Mouse (Mus musculus): Measurements from ENCODE around the gene Col12a1. TPM values are rescaled to one million over a fixed set of nuclear protein-coding genes. Genes with fewer than 3 reads are reported as not detected.

The Col12a1 gene
- polyA plus RNA-seq, 1 experiment = 15.3 TPM

GRCm38 (mm10) chr9:79599395-79600236 lies 119.0 kb downstream of the Col12a1 start:
- Histone ChIP-seq H3K4me3 (ENCODE audit: insufficient read depth, poor library complexity, severe bottlenecking) (no peak overlapping the region), H3K36me3 (ENCODE audit: control insufficient read depth, insufficient read depth) (peaks cover 5% of the 10 kb centered on the region), H3K27me3 (ENCODE audit: control insufficient read depth, insufficient read depth, insufficient read length) (no peaks in the 10 kb centered on the region), H3K79me2 (ENCODE audit: control insufficient read depth, insufficient read depth) (no peaks in the 10 kb centered on the region), H3ac (ENCODE audit: control insufficient read depth, insufficient read length, low read depth) (no peak overlapping the region), H3K79me3 (ENCODE audit: low read depth) (no peaks in the 10 kb centered on the region)
- TF ChIP-seq MYOD1 (IDR thresholded peaks at IDR 0.05; ENCODE audit: control insufficient read depth, insufficient read length, low read depth) (no peak), MAX (IDR thresholded peaks at IDR 0.05) (no peak), CEBPB (IDR thresholded peaks at IDR 0.05; ENCODE audit: low read depth) (no peak), USF1 (IDR thresholded peaks at IDR 0.05; ENCODE audit: low read depth) (no peak), MYOG (IDR thresholded peaks at IDR 0.05; ENCODE audit: control insufficient read depth, extremely low read depth, insufficient read length) (no peak), CTCF (IDR thresholded peaks at IDR 0.05; ENCODE audit: control insufficient read depth, insufficient read depth, insufficient read length) (no peak), FOSL1 (IDR thresholded peaks at IDR 0.05; ENCODE audit: insufficient read depth, low read length, poor library complexity, severe bottlenecking) (no peak)

- Histone ChIP-seq H3K36me3 (ENCODE audit: control insufficient read depth, insufficient read depth) (peaks cover 5% of the 10 kb centered on the region), H3K4me3 (ENCODE audit: insufficient read depth, poor library complexity, severe bottlenecking) (no peak overlapping the region), H3K79me3 (ENCODE audit: low read depth) (no peaks in the 10 kb centered on the region), H3K27me3 (ENCODE audit: control insufficient read depth, insufficient read depth, insufficient read length) (no peaks in the 10 kb centered on the region), H3K79me2 (ENCODE audit: control insufficient read depth, insufficient read depth) (no peaks in the 10 kb centered on the region), H3ac (ENCODE audit: control insufficient read depth, insufficient read length, low read depth) (no peak overlapping the region)
- TF ChIP-seq CEBPB (IDR thresholded peaks at IDR 0.05; ENCODE audit: low read depth) (no peak), MYOD1 (IDR thresholded peaks at IDR 0.05; ENCODE audit: control insufficient read depth, insufficient read length, low read depth) (no peak), CTCF (IDR thresholded peaks at IDR 0.05; ENCODE audit: control insufficient read depth, insufficient read depth, insufficient read length) (no peak), FOSL1 (IDR thresholded peaks at IDR 0.05; ENCODE audit: insufficient read depth, low read length, poor library complexity, severe bottlenecking) (no peak), MAX (IDR thresholded peaks at IDR 0.05) (no peak), MYOG (IDR thresholded peaks at IDR 0.05; ENCODE audit: control insufficient read depth, extremely low read depth, insufficient read length) (no peak)
Observed at GRCm38 (mm10) chr9:79598578-79598977, 120.1 kb downstream of the Col12a1 start.

GRCm38 (mm10) chr9:79586415-79587195 lies 132.0 kb downstream of the Col12a1 start:
- Histone ChIP-seq H3ac (ENCODE audit: control insufficient read depth, insufficient read length, low read depth) (no peak overlapping the region), H3K4me3 (ENCODE audit: insufficient read depth, poor library complexity, severe bottlenecking) (no peak overlapping the region), H3K79me2 (ENCODE audit: control insufficient read depth, insufficient read depth) (no peaks in the 10 kb centered on the region), H3K79me3 (ENCODE audit: low read depth) (no peaks in the 10 kb centered on the region), H3K27me3 (ENCODE audit: control insufficient read depth, insufficient read depth, insufficient read length) (no peaks in the 10 kb centered on the region), H3K36me3 (ENCODE audit: control insufficient read depth, insufficient read depth) (no peaks in the 10 kb centered on the region)
- TF ChIP-seq MYOD1 (IDR thresholded peaks at IDR 0.05; ENCODE audit: control insufficient read depth, insufficient read length, low read depth) (no peak), MYOG (IDR thresholded peaks at IDR 0.05; ENCODE audit: control insufficient read depth, extremely low read depth, insufficient read length) (no peak), CEBPB (IDR thresholded peaks at IDR 0.05; ENCODE audit: low read depth) (no peak), USF1 (IDR thresholded peaks at IDR 0.05; ENCODE audit: low read depth) (no peak), FOSL1 (IDR thresholded peaks at IDR 0.05; ENCODE audit: insufficient read depth, low read length, poor library complexity, severe bottlenecking) (no peak), MAX (IDR thresholded peaks at IDR 0.05) (no peak), CTCF (IDR thresholded peaks at IDR 0.05; ENCODE audit: control insufficient read depth, insufficient read depth, insufficient read length) (no peak)

GRCm38 (mm10) chr9:79566838-79567237 lies 151.8 kb downstream of the Col12a1 start:
- Histone ChIP-seq H3K79me2 (ENCODE audit: control insufficient read depth, insufficient read depth) (no peaks in the 10 kb centered on the region), H3K4me3 (ENCODE audit: insufficient read depth, poor library complexity, severe bottlenecking) (no peak overlapping the region), H3K79me3 (ENCODE audit: low read depth) (no peaks in the 10 kb centered on the region), H3K27me3 (ENCODE audit: control insufficient read depth, insufficient read depth, insufficient read length) (no peaks in the 10 kb centered on the region), H3ac (ENCODE audit: control insufficient read depth, insufficient read length, low read depth) (no peak overlapping the region), H3K36me3 (ENCODE audit: control insufficient read depth, insufficient read depth) (no peaks in the 10 kb centered on the region)
- TF ChIP-seq FOSL1 (IDR thresholded peaks at IDR 0.05; ENCODE audit: insufficient read depth, low read length, poor library complexity, severe bottlenecking) = no peak
- TF ChIP-seq MAX (IDR thresholded peaks at IDR 0.05) = no peak
- no peak for TF ChIP-seq USF1 (IDR thresholded peaks at IDR 0.05; ENCODE audit: low read depth)
- no peak for TF ChIP-seq MYOG (IDR thresholded peaks at IDR 0.05; ENCODE audit: control insufficient read depth, extremely low read depth, insufficient read length)
- no peak for TF ChIP-seq CTCF (IDR thresholded peaks at IDR 0.05; ENCODE audit: control insufficient read depth, insufficient read depth, insufficient read length)
- TF ChIP-seq CEBPB (IDR thresholded peaks at IDR 0.05; ENCODE audit: low read depth) = no peak
- TF ChIP-seq MYOD1 (IDR thresholded peaks at IDR 0.05; ENCODE audit: control insufficient read depth, insufficient read length, low read depth) = no peak

GRCm38 (mm10) chr9:79553297-79553696 lies 165.3 kb downstream of the Col12a1 start:
- Histone ChIP-seq H3K79me2 (ENCODE audit: control insufficient read depth, insufficient read depth) (no peaks in the 10 kb centered on the region), H3ac (ENCODE audit: control insufficient read depth, insufficient read length, low read depth) (no peak overlapping the region), H3K79me3 (ENCODE audit: low read depth) (no peaks in the 10 kb centered on the region), H3K4me3 (ENCODE audit: insufficient read depth, poor library complexity, severe bottlenecking) (no peak overlapping the region), H3K27me3 (ENCODE audit: control insufficient read depth, insufficient read depth, insufficient read length) (no peaks in the 10 kb centered on the region), H3K36me3 (ENCODE audit: control insufficient read depth, insufficient read depth) (no peaks in the 10 kb centered on the region)
- TF ChIP-seq MAX (IDR thresholded peaks at IDR 0.05) (no peak), MYOG (IDR thresholded peaks at IDR 0.05; ENCODE audit: control insufficient read depth, extremely low read depth, insufficient read length) (no peak), USF1 (IDR thresholded peaks at IDR 0.05; ENCODE audit: low read depth) (no peak), CEBPB (IDR thresholded peaks at IDR 0.05; ENCODE audit: low read depth) (no peak), FOSL1 (IDR thresholded peaks at IDR 0.05; ENCODE audit: insufficient read depth, low read length, poor library complexity, severe bottlenecking) (no peak), MYOD1 (IDR thresholded peaks at IDR 0.05; ENCODE audit: control insufficient read depth, insufficient read length, low read depth) (no peak)

Other genes starting within 250 kb of the Col12a1 start
- 453 TPM for gene Cox7a2, start 41.0 kb upstream of the Col12a1 start, polyA plus RNA-seq (2012; fragmentation: generic; extraction: Trizol)
- gene Tmem30a, start 74.7 kb upstream of the Col12a1 start, polyA plus RNA-seq (2012; fragmentation: generic; extraction: Trizol) = 18.4 TPM